In the genomic region with DNA sequence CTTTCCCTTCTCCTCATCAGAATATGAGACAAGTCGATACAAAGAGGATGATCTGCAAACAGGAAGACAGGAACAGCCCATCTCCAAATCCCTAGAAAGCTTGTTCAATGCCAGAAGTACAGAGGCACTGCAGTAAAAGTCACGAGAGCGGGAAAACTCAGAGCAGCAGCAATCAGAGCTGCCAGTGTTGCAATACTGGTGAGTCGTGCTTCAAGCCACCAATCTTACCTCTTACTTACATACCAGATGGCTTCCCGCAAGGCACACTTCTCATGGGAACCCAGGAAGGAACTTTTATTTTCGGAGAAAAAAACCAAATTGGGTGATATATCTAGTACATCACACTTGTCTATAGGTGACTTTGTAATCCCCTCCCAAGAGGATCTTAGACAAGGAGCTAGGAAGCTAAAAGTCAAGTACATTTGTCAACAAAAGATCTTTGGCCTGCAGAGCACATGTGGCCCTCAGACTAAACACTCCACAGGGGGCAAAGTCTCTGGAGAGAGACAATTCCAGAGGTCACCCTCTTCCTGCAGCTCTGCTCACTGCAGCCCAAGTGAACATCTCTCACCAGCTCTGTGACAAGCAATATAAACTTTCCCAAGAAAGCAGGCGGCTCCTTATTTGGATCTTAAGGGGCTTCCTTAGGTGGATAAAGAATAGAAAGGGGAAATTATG, we compare ENCODE assay signal across 19 mouse cellular contexts. TPM values are rescaled to one million over a fixed set of nuclear protein-coding genes. Genes with fewer than 3 reads are reported as not detected.
DNase-seq lines count a peak whose midpoint lies in the region; ATAC-seq and TF ChIP-seq lines count a peak whose summit lies in the region.
"Had no signal": no experiment of that assay in that cellular context is flagged by ENCODE, and none has a peak within 500 bp of the region (broad histone marks: within the 10 kb centered on the region; RNA-seq: fewer than 3 reads in every experiment).

No protein-coding gene starts in this region.

- TF ChIP-seq POLR2A in kidney, adult 2 months (IDR thresholded peaks at IDR 0.05; ENCODE audit: low read depth, low read length), result no peak

- ATAC-seq in kidney, embryonic 14.5 days (ENCODE audit: low FRiP score, low TSS enrichment), result no peak
- ATAC-seq in intestine, embryonic 15.5 days, result peak; percentile 67
- peak; percentile 74 for ATAC-seq in liver, embryonic 16.5 days (ENCODE audit: low read depth)
- ATAC-seq: hindbrain, embryonic 16.5 days; midbrain, embryonic 15.5 days had no signal

- H3K9me3 ChIP-seq in kidney, embryonic 14.5 days (ENCODE audit: control insufficient read depth, low read length), result no peaks in the 10 kb centered on the region
- no peaks in the 10 kb centered on the region for H3K9me3 ChIP-seq in intestine, embryonic 15.5 days
- no peaks in the 10 kb centered on the region for H3K9me3 ChIP-seq in liver, embryonic 16.5 days (replicated peaks; ENCODE audit: control insufficient read depth, low read length)
- H3K9me3 ChIP-seq: embryonic facial prominence, embryonic 13.5 days; forebrain, embryonic 12.5 days; limb, embryonic 15.5 days; midbrain, embryonic 15.5 days had no signal

- H3K27ac ChIP-seq in kidney, adult 2 months (ENCODE audit: insufficient read depth, low read depth, low read length), result no peak overlapping the region
- H3K27ac ChIP-seq in kidney, embryonic 14.5 days (ENCODE audit: low read depth, low read length), result no peak overlapping the region
- H3K27ac ChIP-seq in intestine, embryonic 15.5 days, result peak overlapping the region; percentile 34; the same call in 1 of the 2 replicates
- H3K27ac ChIP-seq in liver, embryonic 16.5 days (ENCODE audit: low read length), result peak overlapping the region; percentile 16
- H3K27ac ChIP-seq in left cerebral cortex, adult 2 months, result no peak overlapping the region
- H3K27ac ChIP-seq: embryonic facial prominence, embryonic 13.5 days; forebrain, embryonic 12.5 days; limb, embryonic 15.5 days; midbrain, embryonic 15.5 days had no signal

- H3K4me3 ChIP-seq in kidney, adult 2 months (ENCODE audit: insufficient read depth, low read depth, low read length), result no peak overlapping the region
- no peak overlapping the region for H3K4me3 ChIP-seq in kidney, embryonic 14.5 days (ENCODE audit: low read length)
- H3K4me3 ChIP-seq in intestine, embryonic 15.5 days (replicated peaks), result no peak overlapping the region
- no peak overlapping the region for H3K4me3 ChIP-seq in liver, embryonic 16.5 days (ENCODE audit: low read depth, low read length)
- no peak overlapping the region for H3K4me3 ChIP-seq in left cerebral cortex, adult 2 months
- H3K4me3 ChIP-seq: embryonic facial prominence, embryonic 13.5 days; forebrain, embryonic 12.5 days; limb, embryonic 15.5 days; midbrain, embryonic 15.5 days had no signal

- 47% methylated on average over 7 of the region's 7 CpGs for WGBS in kidney, adult 2 months
- WGBS in kidney, embryonic 14.5 days, result 69% methylated on average over 7 of the region's 7 CpGs
- WGBS in intestine, embryonic 15.5 days, result 36% methylated on average over 7 of the region's 7 CpGs
- WGBS in liver, embryonic 16.5 days (ENCODE audit: insufficient replicate concordance), result 46% methylated on average over 7 of the region's 7 CpGs

- H3K4me2 ChIP-seq in kidney, embryonic 14.5 days (replicated peaks; ENCODE audit: low read depth, low read length), result no peak overlapping the region
- no peak overlapping the region for H3K4me2 ChIP-seq in intestine, embryonic 15.5 days (replicated peaks)
- H3K4me2 ChIP-seq in liver, embryonic 16.5 days (ENCODE audit: low read depth, low read length), result no peak overlapping the region
- H3K4me2 ChIP-seq: embryonic facial prominence, embryonic 13.5 days; forebrain, embryonic 12.5 days; limb, embryonic 15.5 days; midbrain, embryonic 15.5 days had no signal

- H3K4me1 ChIP-seq in kidney, adult 2 months (ENCODE audit: control insufficient read depth, insufficient read depth, low read length), result peaks cover 26% of the 10 kb centered on the region
- peaks cover 43% of the 10 kb centered on the region for H3K4me1 ChIP-seq in kidney, embryonic 14.5 days (ENCODE audit: control insufficient read depth, insufficient read depth, low read length)
- H3K4me1 ChIP-seq in intestine, embryonic 15.5 days (replicated peaks), result peaks cover 38% of the 10 kb centered on the region
- peaks cover 13% of the 10 kb centered on the region for H3K4me1 ChIP-seq in liver, embryonic 16.5 days (ENCODE audit: control insufficient read depth, low read depth, low read length)

- no peaks in the 10 kb centered on the region for H3K36me3 ChIP-seq in kidney, adult 2 months (ENCODE audit: control insufficient read depth, insufficient read depth, low read length)
- no peaks in the 10 kb centered on the region for H3K36me3 ChIP-seq in kidney, embryonic 14.5 days (ENCODE audit: control insufficient read depth, insufficient read depth, low read length)
- H3K36me3 ChIP-seq in intestine, embryonic 15.5 days, result no peaks in the 10 kb centered on the region
- H3K36me3 ChIP-seq in liver, embryonic 16.5 days (ENCODE audit: control insufficient read depth, insufficient read depth), result no peaks in the 10 kb centered on the region
- H3K36me3 ChIP-seq: embryonic facial prominence, embryonic 13.5 days; forebrain, embryonic 12.5 days; G1E; limb, embryonic 15.5 days; midbrain, embryonic 15.5 days had no signal

- intact Hi-C loops in left cerebral cortex, adult 2 months (cut with DNase I), result loop anchor here (5.0 kb wide), 1 partner anchor 82 kb away; no protein-coding TSS in a partner anchor

- peak; percentile 81 for DNase-seq in kidney, adult 2 months
- DNase-seq in 3134 (ENCODE audit: extremely low read depth, insufficient read length, low spot score), result peak; percentile 34
- DNase-seq in urinary bladder, postnatal 4 days (ENCODE audit: low spot score in 2 of 2), result no peak
- no peak for DNase-seq in heart, adult 8-10 months (ENCODE audit: low spot score)
- no peak for DNase-seq in left cerebral cortex, adult 2 months (ENCODE audit: extremely low spot score in 1 of 2, low spot score in 2 of 2)
- DNase-seq: adrenal gland, postnatal 25 days; cerebellum, postnatal 36 days; heart, adult 11 months; right cerebral cortex, postnatal 4 days; thymus, postnatal 25 days had no signal

- no peak overlapping the region for H3K9ac ChIP-seq in kidney, embryonic 14.5 days (ENCODE audit: low read depth, low read length)
- no peak overlapping the region for H3K9ac ChIP-seq in intestine, embryonic 15.5 days
- no peak overlapping the region for H3K9ac ChIP-seq in liver, embryonic 16.5 days (ENCODE audit: low read depth, low read length)
- H3K9ac ChIP-seq: embryonic facial prominence, embryonic 13.5 days; forebrain, embryonic 12.5 days; limb, embryonic 15.5 days; midbrain, embryonic 15.5 days had no signal

- no peaks in the 10 kb centered on the region for H3K27me3 ChIP-seq in kidney, adult 2 months (replicated peaks; ENCODE audit: control insufficient read depth, insufficient read depth, low read length)
- no peaks in the 10 kb centered on the region for H3K27me3 ChIP-seq in kidney, embryonic 14.5 days (ENCODE audit: control insufficient read depth, insufficient read depth, low read length)
- H3K27me3 ChIP-seq in intestine, embryonic 15.5 days (replicated peaks), result no peaks in the 10 kb centered on the region
- H3K27me3 ChIP-seq in liver, embryonic 16.5 days (ENCODE audit: control insufficient read depth, insufficient read depth, low read depth, low read length), result peaks cover 17% of the 10 kb centered on the region
- H3K27me3 ChIP-seq: embryonic facial prominence, embryonic 13.5 days; forebrain, embryonic 12.5 days; limb, embryonic 15.5 days; midbrain, embryonic 15.5 days had no signal

- TF ChIP-seq CTCF in kidney, adult 2 months (conservative IDR thresholded peaks at IDR 0.05; ENCODE audit: insufficient read depth, insufficient read length, low read depth, low read length), result peak; percentile 33; the same call in 1 of the 2 replicates
- TF ChIP-seq CTCF in left cerebral cortex, adult 2 months (IDR thresholded peaks at IDR 0.05), result no peak

RNA-seq across cellular contexts. Expression of gene Trio, which starts 6.1 kb away (rescaled TPM):
- 37.2 and 44.5 TPM in 2 replicates for polyA plus RNA-seq in kidney, adult 2 months (2012; rRNA removed)
- polyA plus RNA-seq in kidney, embryonic 14.5 days (2014; fragmentation: Nextera tagmentation; extraction: Ambion mirVana), result 37.8 and 42.1 TPM in 2 replicates
- 15.9 and 17.5 TPM in 2 replicates for polyA plus RNA-seq in intestine, embryonic 15.5 days (2015; fragmentation: Nextera tagmentation; extraction: Ambion mirVana)
- 2.7 and 3.2 TPM in 2 replicates for polyA plus RNA-seq in liver, embryonic 16.5 days (2015; fragmentation: Nextera tagmentation; extraction: Ambion mirVana)
- 10 to 100 TPM; 35.3 to 42.6 (median 36.6) TPM for total RNA-seq in heart, adult 8-10 months (2022)
- total RNA-seq in left cerebral cortex, adult 2 months (2021), result 100 to 1,000 TPM; 252 to 279 TPM
- polyA plus RNA-seq: G1E had no signal

Comparison
In these comparisons a context has a peak if more than half of its experiments do, and no peak if none do; other contexts are left out.
1. DNase-seq: peak in kidney, adult 2 months (single experiment) and 3134 (single experiment); none in urinary bladder, postnatal 4 days (0 of 2), heart, adult 8-10 months (single experiment) and left cerebral cortex, adult 2 months (0 of 2).
2. H3K27ac ChIP-seq: peak in intestine, embryonic 15.5 days (single experiment) and liver, embryonic 16.5 days (single experiment); none in kidney, adult 2 months (single experiment), kidney, embryonic 14.5 days (single experiment) and left cerebral cortex, adult 2 months (single experiment).